Mouse (Mus musculus) Patski (cell line): ENCODE measurements around the gene Trpv1. TPM values are rescaled to one million over a fixed set of nuclear protein-coding genes. Genes with fewer than 3 reads are reported as not detected.

Experiments
- ATAC-seq: fragments of 100-300 bp; one replicate; pipeline ENCODE4 v1.8.0; 2021
- CTCF ChIA-PET: fragments of 350-600 bp; sonication (Branson Sonifier 250); formaldehyde crosslinking; loops from one replicate; lab custom pipeline; 2022; ENCODE audit warnings: inconsistent platforms; lab: Charles Lee
- POLR2A ChIA-PET: fragments of 350-600 bp; sonication (Branson Sonifier 250); formaldehyde crosslinking; loops from one replicate; lab custom pipeline; 2022; ENCODE audit warnings: antibody characterized with exemption, inconsistent platforms; lab: Charles Lee
- DNase-seq: peaks from one replicate; pipeline ENCODE4 v3.0.0-alpha.2; 2011; ENCODE audit warnings: low read depth, low spot score
- H3K27me3 ChIP-seq: fragments of 371-371 bp; one replicate; pipeline ENCODE4 v1.5.1; 2021
- CTCF ChIP-seq: fragments of 100-300 bp; IDR thresholded peaks from one replicate; pipeline ENCODE4 v1.5.1; 2021
- in situ Hi-C: fragments of 300-500 bp; cut with MboI; formaldehyde crosslinking; loops from 3 replicates; pipeline ENCODE4 v1.11.1; 2018; ENCODE audit warnings: low pct_unique_long_range_greater_than_20kb, mixed read lengths
- polyA plus RNA-seq: library from polyadenylated mRNA; unstranded; gene quantifications from one replicate; pipeline ENCODE4 v1.2.3, GENCODE M21; 2021

The Trpv1 gene
- polyA plus RNA-seq, 1 experiment from 2014 or later: not detected

GRCm38 (mm10) chr11:73201021-73201420 lies 33.1 kb upstream of the Trpv1 start:
- in situ Hi-C loops: no loop called here
- CTCF ChIA-PET: interaction anchor here (1.3 kb wide), 2 partner anchors 11 to 21 kb away, joined by 3 to 6 read pairs; no protein-coding TSS in a partner anchor
- TF ChIP-seq CTCF: no peak
- POLR2A ChIA-PET: interaction anchor here (1.1 kb wide), 1 partner anchor 10 kb away, joined by 3 read pairs; no protein-coding TSS in a partner anchor
- no peaks in the 10 kb centered on the region for H3K27me3 ChIP-seq
- ATAC-seq (no peak), DNase-seq (no peak)

GRCm38 (mm10) chr11:73201597-73201996 lies 32.5 kb upstream of the Trpv1 start:
- TF ChIP-seq CTCF: no peak
- CTCF ChIA-PET: interaction anchor here (1.3 to 1.7 kb wide), 3 partner anchors 12 to 23 kb away, joined by 3 to 6 read pairs (median 4); no protein-coding TSS in a partner anchor
- ATAC-seq (no peak), DNase-seq (no peak)
- POLR2A ChIA-PET: interaction anchor here (1.1 kb wide), 1 partner anchor 9 kb away, joined by 3 read pairs; no protein-coding TSS in a partner anchor
- in situ Hi-C loops: no loop called here
- H3K27me3 ChIP-seq: no peaks in the 10 kb centered on the region

GRCm38 (mm10) chr11:73203895-73204294 lies 30.2 kb upstream of the Trpv1 start:
- TF ChIP-seq CTCF: no peak
- CTCF ChIA-PET: no interaction called here

GRCm38 (mm10) chr11:73205194-73205593 lies 28.9 kb upstream of the Trpv1 start:
- no peak for TF ChIP-seq CTCF
- ChIA-PET POLR2A (no interaction called here), CTCF (no interaction called here)
- H3K27me3 ChIP-seq: no peaks in the 10 kb centered on the region
- DNase-seq: no peak
- ATAC-seq: no peak
- in situ Hi-C loops: no loop called here

More at GRCm38 (mm10) chr11:73203895-73204294, 30.2 kb upstream of the Trpv1 start:
- ATAC-seq (no peak), DNase-seq (no peak)
- in situ Hi-C loops: no loop called here
- POLR2A ChIA-PET: no interaction called here
- H3K27me3 ChIP-seq: no peaks in the 10 kb centered on the region

GRCm38 (mm10) chr11:73207621-73208020 lies 26.5 kb upstream of the Trpv1 start:
- H3K27me3 ChIP-seq: no peaks in the 10 kb centered on the region
- ChIA-PET POLR2A (interaction anchor here (0.6 kb wide), 1 partner anchor 90 kb away, joined by 4 read pairs; no protein-coding TSS in a partner anchor), CTCF (interaction anchor here (0.8 to 2.0 kb wide), 2 partner anchors 20 to 28 kb away, joined by 3 to 5 read pairs; no protein-coding TSS in a partner anchor)
- ATAC-seq: no peak
- no peak for DNase-seq
- TF ChIP-seq CTCF: no peak
- in situ Hi-C loops: no loop called here

- H3K27me3 ChIP-seq: no peaks in the 10 kb centered on the region
- TF ChIP-seq CTCF: no peak
- CTCF ChIA-PET: no interaction called here
- DNase-seq (no peak), ATAC-seq (no peak)
- in situ Hi-C loops: no loop called here
- POLR2A ChIA-PET: no interaction called here
These were observed 20.1 kb upstream of the Trpv1 start for GRCm38 (mm10) chr11:73213956-73214355.

GRCm38 (mm10) chr11:73219671-73220070 lies 14.4 kb upstream of the Trpv1 start:
- in situ Hi-C loops: no loop called here

GRCm38 (mm10) chr11:73220651-73221050 lies 13.4 kb upstream of the Trpv1 start:
- no peak for TF ChIP-seq CTCF
- H3K27me3 ChIP-seq: no peaks in the 10 kb centered on the region
- in situ Hi-C loops: no loop called here
- DNase-seq (no peak), ATAC-seq (peak; percentile 46)
- ChIA-PET CTCF (interaction anchor here (0.8 to 1.5 kb wide), 4 partner anchors 10 to 82 kb away, joined by 3 to 4 read pairs (median 3); partner anchors contain the start of gene Haspin), POLR2A (interaction anchor here (1.0 kb wide), 1 partner anchor 22 kb away, joined by 3 read pairs; no protein-coding TSS in a partner anchor)

More at GRCm38 (mm10) chr11:73219671-73220070, 14.4 kb upstream of the Trpv1 start:
- ATAC-seq: no peak
- H3K27me3 ChIP-seq: no peaks in the 10 kb centered on the region
- DNase-seq: no peak
- POLR2A ChIA-PET: interaction anchor here (1.0 kb wide), 1 partner anchor 21 kb away, joined by 3 read pairs; no protein-coding TSS in a partner anchor
- CTCF ChIA-PET: interaction anchor here (0.9 to 1.5 kb wide), 2 partner anchors 9 to 81 kb away, joined by 3 to 4 read pairs; partner anchors contain the start of gene Haspin
- TF ChIP-seq CTCF: peak; percentile 42

GRCm38 (mm10) chr11:73222846-73223245 lies 11.2 kb upstream of the Trpv1 start:
- in situ Hi-C loops: no loop called here
- ATAC-seq (peak; percentile 49), DNase-seq (no peak)
- H3K27me3 ChIP-seq: no peaks in the 10 kb centered on the region
- TF ChIP-seq CTCF: no peak
- ChIA-PET CTCF (interaction anchor here (1.8 to 2.2 kb wide), 2 partner anchors 21 to 29 kb away, joined by 4 to 6 read pairs; no protein-coding TSS in a partner anchor), POLR2A (no interaction called here)

GRCm38 (mm10) chr11:73223966-73224365 lies 10.1 kb upstream of the Trpv1 start:
- H3K27me3 ChIP-seq: no peaks in the 10 kb centered on the region
- in situ Hi-C loops: no loop called here
- DNase-seq (no peak), ATAC-seq (no peak)
- no peak for TF ChIP-seq CTCF
- POLR2A ChIA-PET: no interaction called here
- CTCF ChIA-PET: interaction anchor here (1.3 to 1.8 kb wide), 2 partner anchors 10 to 31 kb away, joined by 3 to 4 read pairs; partner anchors contain the start of gene Trpv1

- TF ChIP-seq CTCF: no peak
- ChIA-PET CTCF (no interaction called here), POLR2A (no interaction called here)
- ATAC-seq: no peak
- no peak for DNase-seq
- H3K27me3 ChIP-seq: no peaks in the 10 kb centered on the region
- in situ Hi-C loops: no loop called here
These were observed 8.2 kb upstream of the Trpv1 start for GRCm38 (mm10) chr11:73225856-73226255.
